Mouse (Mus musculus) neutrophil, adult 59 days (primary cell): ENCODE data around the gene Hs3st4. TPM values are rescaled to one million over a fixed set of nuclear protein-coding genes. Genes with fewer than 3 reads are reported as not detected.

Experiments
- total RNA-seq, 2 experiments: library from RNA; stranded (reverse); gene quantifications; 1 replicate in 1 of 2; 2 replicates in 1 of 2; pipeline ENCODE4 v1.2.4; 2023

The Hs3st4 gene
- not detected for total RNA-seq

GRCm38 (mm10) chr7:123982461-123983038 is at the start of gene Hs3st4:
Gene Hs3st4 (plus strand): TSS chr7:123982869.

